Mouse (Mus musculus): Measurements from ENCODE around the gene Szrd1. TPM values are rescaled to one million over a fixed set of nuclear protein-coding genes. Genes with fewer than 3 reads are reported as not detected.

Gene Szrd1
- total RNA-seq, 4 experiments from 2014 or later, result 96.1 to 123 (median 115) TPM

- DNase-seq, result no peak
These were observed 25.0 kb downstream of the Szrd1 start for GRCm38 (mm10) chr4:141114521-141114981.

- no peak for DNase-seq
These were observed 25.7 kb downstream of the Szrd1 start for GRCm38 (mm10) chr4:141113831-141114230.

- no peak for DNase-seq
These were observed 31.3 kb downstream of the Szrd1 start for GRCm38 (mm10) chr4:141108196-141108732.

GRCm38 (mm10) chr4:141106526-141107183, 32.9 kb downstream of the Szrd1 start:
- DNase-seq, result no peak

- no peak for DNase-seq
These were observed 37.7 kb downstream of the Szrd1 start for GRCm38 (mm10) chr4:141101855-141102254.

GRCm38 (mm10) chr4:141101291-141101690, 38.3 kb downstream of the Szrd1 start:
- DNase-seq, result no peak

GRCm38 (mm10) chr4:141099956-141100355, 39.6 kb downstream of the Szrd1 start:
- DNase-seq, result no peak

GRCm38 (mm10) chr4:141098935-141099334, 40.6 kb downstream of the Szrd1 start:
- DNase-seq, result no peak

- DNase-seq, result no peak
These were observed 42.9 kb downstream of the Szrd1 start for GRCm38 (mm10) chr4:141096710-141097109.

GRCm38 (mm10) chr4:141095016-141095415, 44.6 kb downstream of the Szrd1 start:
- peak; percentile 55 for DNase-seq

- DNase-seq, result no peak
These were observed 50.9 kb downstream of the Szrd1 start for GRCm38 (mm10) chr4:141088714-141089113.

GRCm38 (mm10) chr4:141088033-141088432, 51.5 kb downstream of the Szrd1 start, which contains the start of gene Spata21:
TSS of gene Spata21 (plus strand) at chr4:141088333.
- DNase-seq, result no peak

- DNase-seq, result no peak
These were observed 52.7 kb downstream of the Szrd1 start for GRCm38 (mm10) chr4:141086862-141087261.

GRCm38 (mm10) chr4:141078510-141079137, 61.0 kb downstream of the Szrd1 start:
- no peak for DNase-seq

GRCm38 (mm10) chr4:141077681-141078509, 61.7 kb downstream of the Szrd1 start, which contains the start of gene Necap2:
TSS of gene Necap2 (minus strand) at chr4:141078357.
- DNase-seq, result peak; percentile 93

- no peak for DNase-seq
These were observed 62.6 kb downstream of the Szrd1 start for GRCm38 (mm10) chr4:141076761-141077506.

GRCm38 (mm10) chr4:141074109-141074508, 65.5 kb downstream of the Szrd1 start:
- no peak for DNase-seq

GRCm38 (mm10) chr4:141073661-141074060, 65.9 kb downstream of the Szrd1 start:
- DNase-seq, result no peak

- DNase-seq, result no peak
These were observed 67.1 kb downstream of the Szrd1 start for GRCm38 (mm10) chr4:141072502-141072901.

GRCm38 (mm10) chr4:141069731-141070130, 69.8 kb downstream of the Szrd1 start:
- no peak for DNase-seq

GRCm38 (mm10) chr4:141068655-141069054, 70.9 kb downstream of the Szrd1 start:
- no peak for DNase-seq

GRCm38 (mm10) chr4:141067516-141068046, 72.0 kb downstream of the Szrd1 start:
- no peak for DNase-seq

Data from adrenal gland, adult 8-10 months (tissue).